Mouse (Mus musculus) hindbrain, embryonic 16.5 days (tissue): ENCODE results near the gene Anks1. TPM values are rescaled to one million over a fixed set of nuclear protein-coding genes. Genes with fewer than 3 reads are reported as not detected.

Experiments
- ATAC-seq: fragments of 200-750 bp; cut with Nextera tagmentation; 2 replicates; pipeline ENCODE4 v1.8.0; 2017; ENCODE audit warnings: moderate TSS enrichment, moderate library complexity
- H3K27ac ChIP-seq: fragments of 300-500 bp; sonication (generic); 2 replicates; pipeline ENCODE4 v1.5.1; 2014; ENCODE audit warnings: low read depth, mild to moderate bottlenecking, control low read depth, low read length, moderate library complexity
- H3K27me3 ChIP-seq: fragments of 300-500 bp; sonication (generic); replicated peaks from 2 replicates; pipeline ENCODE4 v1.6.1; 2014; ENCODE audit warnings: low read length; ENCODE audit not compliant: control insufficient read depth, insufficient read depth
- H3K36me3 ChIP-seq: fragments of 300-500 bp; sonication (generic); 2 replicates; pipeline ENCODE4 v1.6.1; 2014; ENCODE audit warnings: mild to moderate bottlenecking, low read length, moderate library complexity, mixed read lengths; ENCODE audit not compliant: control insufficient read depth, insufficient read depth
- H3K4me1 ChIP-seq: fragments of 300-500 bp; sonication (generic); 2 replicates; pipeline ENCODE4 v1.6.1; 2014; ENCODE audit warnings: low read depth, low read length; ENCODE audit not compliant: control insufficient read depth, insufficient read depth
- H3K4me2 ChIP-seq: fragments of 300-500 bp; sonication (generic); 2 replicates; pipeline ENCODE4 v1.6.1; 2014; ENCODE audit warnings: mild to moderate bottlenecking, low read length, control low read depth, moderate library complexity
- H3K4me3 ChIP-seq: fragments of 300-500 bp; sonication (generic); 2 replicates; pipeline ENCODE4 v1.5.1; 2014; ENCODE audit warnings: mild to moderate bottlenecking, low read length, control low read depth, moderate library complexity
- H3K9ac ChIP-seq: fragments of 300-500 bp; sonication (generic); 2 replicates; pipeline ENCODE4 v1.6.1; 2014; ENCODE audit warnings: low read depth, mild to moderate bottlenecking, control low read depth, low read length, moderate library complexity
- H3K9me3 ChIP-seq: fragments of 300-500 bp; sonication (generic); 2 replicates; pipeline ENCODE4 v1.6.1; 2014; ENCODE audit warnings: mild to moderate bottlenecking, low read length, moderate library complexity; ENCODE audit not compliant: control insufficient read depth
- WGBS: fragments of 180-500 bp; shearing (Covaris S2); extraction: QIAGEN DNeasy Blood & Tissue Kit; methylation state at CpG from one replicate; pipeline ENCODE4 v1.1.7; 2014; 5-methylcytosine and 5-hydroxymethylcytosine counted together
- polyA plus RNA-seq: library from polyadenylated mRNA; unstranded; fragments of >200 nt; fragmentation: Nextera tagmentation; extraction: Ambion mirVana; gene quantifications from 2 replicates; pipeline ENCODE4 v1.2.1, GENCODE M21; 2015

Anks1 gene
- polyA plus RNA-seq, 1 experiment from 2014 or later, result 44.0 TPM

DNA sequence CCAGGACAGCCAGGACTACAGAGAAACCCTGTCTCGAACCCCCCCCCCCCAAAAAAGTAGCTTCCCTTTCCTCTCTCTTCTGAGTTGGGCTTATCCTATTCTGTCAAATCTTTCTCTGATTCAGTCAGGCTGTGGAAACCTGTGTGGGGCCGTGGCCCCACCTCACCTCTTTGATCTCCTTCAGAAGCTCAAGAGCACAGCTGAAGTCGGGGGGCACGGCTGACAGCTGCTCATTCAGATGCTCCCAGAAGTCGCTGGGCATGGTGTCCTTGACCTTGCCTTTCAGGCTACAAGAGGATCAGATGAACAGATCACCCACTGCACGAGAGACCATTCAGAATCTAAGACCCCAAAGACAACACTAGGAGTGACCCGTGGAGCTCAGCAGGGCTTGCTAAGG lies 165.4 kb downstream of the Anks1 start:
- ATAC-seq, result no peak
- Histone ChIP-seq H3K4me3 (no peak overlapping the region), H3K36me3 (no peaks in the 10 kb centered on the region), H3K27me3 (no peaks in the 10 kb centered on the region), H3K4me1 (peaks cover 2% of the 10 kb centered on the region; the same call in 1 of the 2 replicates), H3K9ac (no peak overlapping the region), H3K27ac (no peak overlapping the region), H3K9me3 (peaks cover 2% of the 10 kb centered on the region; the same call in 1 of the 2 replicates), H3K4me2 (no peak overlapping the region)
- 82% methylated on average over 7 of the region's 7 CpGs for WGBS

DNA sequence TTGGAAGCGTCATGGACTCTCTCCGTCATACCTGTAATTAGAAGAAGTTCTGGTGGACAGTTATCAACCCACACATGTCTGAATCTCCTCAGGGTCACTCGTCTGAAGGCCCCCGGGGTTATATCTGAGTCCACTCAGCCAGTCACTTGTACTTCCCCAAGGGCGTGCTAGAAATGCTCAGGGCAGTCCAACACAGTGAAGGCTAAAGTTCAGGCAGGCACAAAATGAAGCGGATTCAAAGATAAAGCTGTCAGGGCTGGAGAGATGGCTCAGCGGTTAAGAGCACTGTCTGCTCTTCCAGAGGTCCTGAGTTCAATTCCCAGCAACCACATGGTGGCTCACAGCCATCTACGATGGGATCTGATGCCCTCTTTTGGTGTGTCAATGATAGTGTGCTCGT lies 168.9 kb downstream of the Anks1 start:
- Histone ChIP-seq H3K4me1 (peaks cover 7% of the 10 kb centered on the region; the same call in 1 of the 2 replicates), H3K4me3 (no peak overlapping the region), H3K4me2 (no peak overlapping the region), H3K9me3 (no peaks in the 10 kb centered on the region), H3K27ac (no peak overlapping the region), H3K27me3 (no peaks in the 10 kb centered on the region), H3K9ac (no peak overlapping the region), H3K36me3 (no peaks in the 10 kb centered on the region)
- ATAC-seq, result no peak
- 93% methylated on average over 9 of the region's 9 CpGs for whole genome bisulfite sequencing

DNA sequence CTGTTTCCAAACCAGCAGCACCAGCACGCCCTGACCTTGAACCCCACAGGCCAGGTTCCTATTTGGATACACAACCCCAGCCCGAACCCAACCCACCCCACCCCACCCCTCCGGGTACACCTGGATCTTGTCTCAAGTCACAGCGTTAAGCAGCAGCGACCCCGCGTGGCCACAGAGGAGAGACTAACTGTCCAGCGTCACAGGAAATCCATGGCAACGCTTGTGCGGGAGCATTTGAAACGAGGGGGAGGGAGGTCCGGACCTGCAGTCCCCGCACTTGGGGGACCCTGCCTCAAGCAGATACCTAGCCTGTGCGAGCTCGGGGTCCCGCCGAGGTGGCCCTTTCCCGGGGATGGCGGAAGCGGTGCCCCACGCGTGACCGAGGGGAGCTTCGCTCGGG lies 170.5 kb downstream of the Anks1 start:
- Histone ChIP-seq H3K4me1 (peaks cover 7% of the 10 kb centered on the region; the same call in 1 of the 2 replicates), H3K4me3 (peak overlapping the region; percentile 66), H3K27ac (no peak overlapping the region), H3K9me3 (no peaks in the 10 kb centered on the region), H3K27me3 (no peaks in the 10 kb centered on the region; the same call in 1 of the 2 replicates), H3K9ac (peak overlapping the region; percentile 75), H3K36me3 (no peaks in the 10 kb centered on the region), H3K4me2 (peak overlapping the region; percentile 100)
- ATAC-seq, result peak; percentile 37
- WGBS, result under 1% methylated on average over 25 of the region's 25 CpGs

DNA sequence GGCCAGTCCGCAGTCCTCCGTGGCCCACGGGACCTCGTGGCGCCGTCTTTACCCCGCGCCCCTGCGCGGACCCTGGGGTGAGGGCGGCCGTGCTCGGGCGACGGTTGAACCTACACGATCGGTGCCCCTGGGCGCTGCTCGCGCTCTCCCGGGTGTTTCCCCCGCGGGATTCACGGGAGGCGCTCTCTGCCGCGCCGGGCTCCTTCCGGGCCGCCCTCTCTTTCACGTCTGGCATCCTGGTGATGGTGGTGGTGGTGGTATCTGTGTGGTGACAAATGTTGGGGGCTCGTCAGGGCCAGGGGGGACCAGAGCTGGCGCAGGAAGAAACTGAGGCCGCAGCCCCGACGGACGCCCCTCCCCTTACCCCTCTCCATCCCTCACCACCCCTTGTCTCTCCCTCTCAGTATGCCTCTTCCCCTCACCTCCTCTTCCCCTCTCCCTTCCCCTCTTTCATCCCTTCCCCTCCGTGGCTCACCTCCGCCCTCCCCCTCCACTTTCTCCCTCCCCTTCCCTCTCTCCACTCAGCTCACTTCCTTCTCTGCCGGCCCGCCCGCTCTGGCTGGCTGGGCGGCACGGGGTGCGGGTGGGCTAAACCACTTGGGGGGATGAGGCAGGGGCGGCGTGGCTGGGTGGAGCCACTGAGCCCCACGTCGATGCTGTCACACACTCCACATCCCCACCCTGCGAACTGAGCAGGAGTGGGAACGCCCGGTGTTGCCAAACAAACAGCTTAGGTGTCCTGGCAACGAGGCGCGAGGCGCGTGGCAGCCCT lies 171.1 kb downstream of the Anks1 start, which contains the start of gene Tcp11:
Gene Tcp11 (minus strand): TSS at position 595 of the 772 bp plus-strand sequence.
- Histone ChIP-seq H3K9ac (peak within 1 kb of the TSS; percentile 75), H3K27me3 (no peaks in the 10 kb centered on the region; the same call in 1 of the 2 replicates), H3K36me3 (no peaks in the 10 kb centered on the region), H3K4me1 (peaks cover 9% of the 10 kb centered on the region; the same call in 1 of the 2 replicates), H3K27ac (no peak within 1 kb of the TSS; the same call in 1 of the 2 replicates), H3K9me3 (no peaks in the 10 kb centered on the region), H3K4me2 (peak within 1 kb of the TSS; percentile 100), H3K4me3 (peak within 1 kb of the TSS; percentile 66)
- WGBS, result 2% methylated on average over 53 of the region's 57 CpGs
- ATAC-seq, result peak; percentile 91

DNA sequence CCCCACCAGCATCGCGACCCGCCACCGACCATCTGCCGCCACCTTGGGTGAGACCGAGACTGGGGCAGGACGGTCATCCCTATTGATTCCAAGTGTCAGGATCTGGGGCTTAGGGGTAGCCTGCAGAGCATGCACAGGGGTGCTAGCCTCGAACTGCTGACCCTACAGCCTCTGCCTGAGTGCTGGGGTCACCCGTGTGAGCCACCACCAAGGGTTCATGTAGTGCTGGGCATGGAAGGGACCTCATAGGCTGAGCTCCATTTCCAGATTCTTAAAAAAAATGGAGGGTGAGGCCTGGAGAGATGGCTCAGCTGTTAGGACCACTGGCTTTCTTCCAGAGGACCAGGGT lies 171.7 kb downstream of the Anks1 start:
- WGBS, result 6% methylated on average over 9 of the region's 9 CpGs
- Histone ChIP-seq H3K9ac (no peak overlapping the region), H3K4me3 (peak overlapping the region; percentile 66)

DNA sequence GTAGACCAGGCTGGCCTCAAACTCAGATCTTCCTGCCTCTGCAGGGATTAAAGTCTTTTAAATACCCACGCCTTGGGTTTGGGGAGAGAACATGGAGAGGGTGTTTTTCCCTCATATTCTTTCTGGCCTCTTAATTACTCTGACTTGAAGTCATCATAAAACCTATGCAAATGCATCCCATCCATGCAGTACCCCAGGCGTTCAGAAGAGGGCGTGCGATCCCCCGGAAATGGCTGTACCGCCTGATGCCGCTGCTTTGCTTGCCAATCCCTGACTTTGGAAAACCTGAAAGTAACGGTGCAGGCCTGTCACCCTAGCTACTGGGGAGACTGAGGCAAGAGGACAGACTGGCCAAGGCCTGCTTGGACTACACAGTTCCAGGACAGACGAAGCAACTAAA lies 172.3 kb downstream of the Anks1 start:
- Histone ChIP-seq H3K4me2 (no peak overlapping the region), H3K4me1 (peaks cover 10% of the 10 kb centered on the region; the same call in 1 of the 2 replicates), H3K4me3 (no peak overlapping the region), H3K9ac (no peak overlapping the region), H3K27me3 (no peaks in the 10 kb centered on the region; the same call in 1 of the 2 replicates), H3K9me3 (no peaks in the 10 kb centered on the region), H3K27ac (no peak overlapping the region), H3K36me3 (no peaks in the 10 kb centered on the region)
- WGBS, result 46% methylated on average over 9 of the region's 9 CpGs
- no peak for ATAC-seq

More for the DNA sequence above, 171.7 kb downstream of the Anks1 start:
- H3K36me3 ChIP-seq, result no peaks in the 10 kb centered on the region
- no peak overlapping the region; the same call in 1 of the 2 replicates for H3K27ac ChIP-seq
- H3K9me3 ChIP-seq, result no peaks in the 10 kb centered on the region
- peak overlapping the region; percentile 100 for H3K4me2 ChIP-seq
- no peak; the same call in 1 of the 2 replicates for ATAC-seq
- no peaks in the 10 kb centered on the region; the same call in 1 of the 2 replicates for H3K27me3 ChIP-seq
- peaks cover 10% of the 10 kb centered on the region; the same call in 1 of the 2 replicates for H3K4me1 ChIP-seq

DNA sequence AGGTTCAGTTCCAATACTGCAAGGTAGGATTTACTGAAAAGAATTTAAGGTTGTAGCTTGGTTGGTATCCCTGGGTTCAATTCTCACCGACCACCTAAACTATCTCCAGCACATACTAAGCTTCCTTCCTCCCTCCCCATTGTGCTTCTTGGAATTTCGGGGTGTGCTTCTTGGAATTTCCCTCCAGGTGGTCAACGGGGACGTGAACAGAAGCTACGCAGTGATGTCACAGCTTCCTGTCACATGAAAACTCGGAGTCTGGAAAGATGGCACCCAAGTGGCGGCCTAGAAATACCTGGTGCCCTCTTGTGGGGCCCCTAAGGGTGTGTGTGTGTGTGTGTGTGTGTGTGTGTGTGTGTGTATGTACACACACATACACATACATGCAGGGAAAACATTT lies 172.8 kb downstream of the Anks1 start:
- H3K9me3 ChIP-seq, result no peaks in the 10 kb centered on the region
- no peak for ATAC-seq
- no peak overlapping the region for H3K4me2 ChIP-seq
- H3K4me1 ChIP-seq, result peaks cover 10% of the 10 kb centered on the region; the same call in 1 of the 2 replicates
- H3K9ac ChIP-seq, result no peak overlapping the region
- no peaks in the 10 kb centered on the region for H3K36me3 ChIP-seq
- H3K27me3 ChIP-seq, result no peaks in the 10 kb centered on the region; the same call in 1 of the 2 replicates
- 90% methylated on average over 7 of the region's 7 CpGs for WGBS
- H3K4me3 ChIP-seq, result no peak overlapping the region
- H3K27ac ChIP-seq, result no peak overlapping the region

DNA sequence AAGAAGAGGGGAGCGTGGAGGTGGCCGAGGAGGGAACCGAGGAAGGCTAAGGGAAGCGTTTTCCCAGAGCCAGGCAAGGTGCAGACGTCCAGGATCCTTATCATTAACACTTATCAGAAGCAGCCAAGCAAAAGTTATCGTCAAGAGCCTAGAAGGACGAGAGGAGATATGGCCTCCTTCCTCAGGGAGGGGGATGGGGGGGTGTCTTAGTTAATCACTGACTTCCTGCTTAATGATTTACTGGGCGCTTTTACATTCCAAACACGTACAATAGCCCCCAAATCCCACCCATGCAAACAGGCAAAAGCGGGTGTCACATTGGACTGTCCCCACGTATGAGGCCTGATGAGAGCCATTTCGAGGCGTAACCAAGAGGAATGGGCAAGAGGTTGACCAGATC lies 173.8 kb downstream of the Anks1 start:
- WGBS, result 72% methylated on average over 13 of the region's 13 CpGs
- Histone ChIP-seq H3K4me1 (peaks cover 10% of the 10 kb centered on the region; the same call in 1 of the 2 replicates), H3K27me3 (no peaks in the 10 kb centered on the region; the same call in 1 of the 2 replicates), H3K27ac (no peak overlapping the region), H3K9ac (no peak overlapping the region), H3K4me3 (no peak overlapping the region), H3K4me2 (no peak overlapping the region), H3K9me3 (no peaks in the 10 kb centered on the region), H3K36me3 (no peaks in the 10 kb centered on the region)
- no peak for ATAC-seq

DNA sequence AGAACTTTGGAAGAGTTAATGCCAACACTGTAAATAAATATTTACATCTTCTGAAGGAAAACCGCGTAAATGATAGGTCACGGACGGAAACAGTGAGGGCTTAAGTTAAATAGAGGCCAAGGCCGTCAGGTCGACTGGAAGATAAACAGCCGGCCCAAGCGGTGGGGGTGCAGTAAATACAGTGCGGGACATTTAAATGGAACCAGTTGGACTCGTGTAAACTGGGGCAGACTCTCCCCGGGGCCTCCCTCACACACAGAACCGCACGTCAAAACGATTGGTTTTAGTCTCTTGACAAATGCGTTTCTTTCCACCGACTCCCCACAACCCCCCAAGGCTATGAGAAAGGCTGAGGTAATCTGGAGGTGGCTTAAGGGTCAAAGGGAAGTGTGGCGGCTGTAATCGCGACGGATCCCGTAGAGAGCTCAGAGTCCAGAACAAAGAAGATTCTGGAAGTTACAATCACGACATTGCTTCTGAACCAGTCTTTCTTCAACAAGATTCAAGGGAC lies 175.3 kb downstream of the Anks1 start:
- H3K4me3 ChIP-seq, result no peak overlapping the region
- no peaks in the 10 kb centered on the region; the same call in 1 of the 2 replicates for H3K27me3 ChIP-seq
- no peaks in the 10 kb centered on the region for H3K9me3 ChIP-seq
- H3K9ac ChIP-seq, result no peak overlapping the region; the same call in 1 of the 2 replicates
- ATAC-seq, result no peak
- H3K27ac ChIP-seq, result no peak overlapping the region
- 24% methylated on average over 22 of the region's 22 CpGs for WGBS
- peaks cover 8% of the 10 kb centered on the region; the same call in 1 of the 2 replicates for H3K4me1 ChIP-seq
- H3K4me2 ChIP-seq, result no peak overlapping the region
- H3K36me3 ChIP-seq, result no peaks in the 10 kb centered on the region
